Comparison of ENCODE assay signal across 8 mouse cellular contexts in genomic region chr14:24008252-24008651, GRCm38 (mm10). TPM values are rescaled to one million over a fixed set of nuclear protein-coding genes. Genes with fewer than 3 reads are reported as not detected.
DNase-seq lines count a peak whose midpoint lies in the region; ATAC-seq lines count a peak whose summit lies in the region.

No protein-coding gene starts in this region.

- H3K27me3 ChIP-seq in kidney, embryonic 15.5 days = peaks cover 62% of the 10 kb centered on the region
- H3K27me3 ChIP-seq in embryonic facial prominence, embryonic 10.5 days (replicated peaks; ENCODE audit: low read depth, poor library complexity, severe bottlenecking) = peaks cover 54% of the 10 kb centered on the region

- no peak overlapping the region for H3K27ac ChIP-seq in kidney, embryonic 15.5 days
- no peak overlapping the region for H3K27ac ChIP-seq in embryonic facial prominence, embryonic 10.5 days (replicated peaks)

- 8% methylated on average over 7 of the region's 7 CpGs for WGBS in kidney, embryonic 15.5 days
- WGBS in embryonic facial prominence, embryonic 10.5 days = 11% methylated on average over 7 of the region's 7 CpGs

- DNase-seq in kidney, adult 11 months = peak; percentile 48
- DNase-seq in adrenal gland, adult 18-20 months (ENCODE audit: low spot score in 2 of 2) = peak; percentile 78 to 87
- peak; percentile 80 for DNase-seq in embryonic facial prominence, embryonic 10.5 days (ENCODE audit: low spot score)
- DNase-seq in kidney, adult 8-10 months = peak; percentile 48 to 80
- peak; percentile 91 for DNase-seq in left cerebral cortex, postnatal 4 days
- DNase-seq in right cerebral cortex, adult 18-20 months = peak; percentile 82

- H3K4me3 ChIP-seq in kidney, embryonic 15.5 days (replicated peaks) = no peak overlapping the region
- no peak overlapping the region for H3K4me3 ChIP-seq in embryonic facial prominence, embryonic 10.5 days

- no peak overlapping the region for H3K4me2 ChIP-seq in kidney, embryonic 15.5 days

- no peak for ATAC-seq in kidney, embryonic 15.5 days (replicated peaks; ENCODE audit: low FRiP score)
- no peak for ATAC-seq in erythroid progenitor cell, adult 5-6 weeks (replicated peaks; ENCODE audit: low FRiP score, poor library complexity, severe bottlenecking)

- H3K9ac ChIP-seq in kidney, embryonic 15.5 days = no peak overlapping the region

- H3K9me3 ChIP-seq in kidney, embryonic 15.5 days (replicated peaks) = no peaks in the 10 kb centered on the region
- H3K9me3 ChIP-seq in embryonic facial prominence, embryonic 10.5 days = no peaks in the 10 kb centered on the region

- H3K36me3 ChIP-seq in kidney, embryonic 15.5 days = no peaks in the 10 kb centered on the region
- H3K36me3 ChIP-seq in embryonic facial prominence, embryonic 10.5 days (replicated peaks) = no peaks in the 10 kb centered on the region

- H3K4me1 ChIP-seq in kidney, embryonic 15.5 days = peaks cover 16% of the 10 kb centered on the region
- peaks cover 24% of the 10 kb centered on the region for H3K4me1 ChIP-seq in embryonic facial prominence, embryonic 10.5 days

- intact Hi-C loops in left cerebral cortex, postnatal 4 days (cut with DNase I) = loop anchor here (2.0 to 10.0 kb wide), 3 partner anchors 216 to 425 kb away; no protein-coding TSS in a partner anchor

RNA-seq across cellular contexts. Expression of gene Kcnma1, which starts 6.0 kb away (rescaled TPM):
- polyA plus RNA-seq in kidney, embryonic 15.5 days (2015; fragmentation: Nextera tagmentation; extraction: Ambion mirVana) = 1.8 and 2.5 TPM in 2 replicates
- total RNA-seq in adrenal gland, adult 18-20 months (2021) = 10 to 100 TPM; 53.0 to 70.6 TPM
- polyA plus RNA-seq in embryonic facial prominence, embryonic 10.5 days (2016; fragmentation: Nextera tagmentation; extraction: Ambion mirVana) = 0.50 and 0.70 TPM in 2 replicates
- total RNA-seq in left cerebral cortex, postnatal 4 days (2021) = 100 to 1,000 TPM; 115 to 124 TPM
- not detected in 2 replicates for total RNA-seq in erythroid progenitor cell, adult 5-6 weeks (2015; ENCODE audit: low replicate concordance)
- not detected in 2 replicates for total RNA-seq in erythroid progenitor cell, adult 5-6 weeks (2017; ENCODE audit: low replicate concordance)

Comparison
In these comparisons a context has a peak if more than half of its experiments do, and no peak if none do; other contexts are left out.
1. RNA of gene Kcnma1, which starts 6.0 kb away (total RNA-seq): 115 to 124 TPM in left cerebral cortex, postnatal 4 days and 53.0 to 70.6 TPM in adrenal gland, adult 18-20 months; not detected in erythroid progenitor cell, adult 5-6 weeks; every median in the first group is over 10 times any median in the second.
2. Peak in every context shown above with its lines, with median percentiles within 50 percentile points of each other: DNase-seq.